In the genomic region with DNA sequence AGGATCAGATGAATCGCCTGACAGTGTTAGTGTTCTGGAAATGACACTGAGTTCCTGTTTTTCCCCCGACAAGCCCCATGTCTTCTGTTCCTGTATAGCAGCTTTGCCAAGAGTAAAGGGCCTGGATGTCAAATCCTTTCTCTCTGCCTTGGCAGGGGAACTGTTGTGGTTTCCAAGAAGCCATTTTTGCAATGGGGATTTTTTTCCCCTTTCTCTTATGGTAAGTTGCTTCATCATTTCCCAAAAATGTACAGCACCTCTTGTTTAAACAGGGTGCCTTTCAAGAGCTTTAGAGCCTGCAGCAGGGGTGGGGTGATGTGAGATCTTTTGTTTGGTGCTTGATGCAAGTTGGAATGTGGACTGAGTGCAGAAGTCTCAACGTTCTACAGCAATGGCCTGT, we compare ENCODE assay signal across 8 mouse cellular contexts.
DNase-seq lines count a peak whose midpoint lies in the region; ATAC-seq and TF ChIP-seq lines count a peak whose summit lies in the region.

No protein-coding gene starts in this region.

- peak overlapping the region; percentile 39; the same call in 1 of the 2 replicates for H3K27ac ChIP-seq in forebrain, embryonic 15.5 days (replicated peaks)
- no peak overlapping the region for H3K27ac ChIP-seq in forebrain, postnatal 0 days (ENCODE audit: low read depth, low read length)
- H3K27ac ChIP-seq in neural tube, embryonic 15.5 days (replicated peaks) = peak overlapping the region; percentile 45
- H3K27ac ChIP-seq in liver, postnatal 0 days (ENCODE audit: low read depth) = peak overlapping the region; percentile 83

- no peaks in the 10 kb centered on the region for H3K9me3 ChIP-seq in forebrain, embryonic 15.5 days
- no peaks in the 10 kb centered on the region for H3K9me3 ChIP-seq in forebrain, postnatal 0 days (ENCODE audit: low read length)
- H3K9me3 ChIP-seq in neural tube, embryonic 15.5 days (replicated peaks) = no peaks in the 10 kb centered on the region
- no peaks in the 10 kb centered on the region for H3K9me3 ChIP-seq in liver, postnatal 0 days (ENCODE audit: low read length)

- TF ChIP-seq EP300 in liver, postnatal 0 days (IDR thresholded peaks at IDR 0.05; ENCODE audit: low read depth) = peak; percentile 50

- H3K4me1 ChIP-seq in forebrain, embryonic 15.5 days = peaks cover 24% of the 10 kb centered on the region
- H3K4me1 ChIP-seq in forebrain, postnatal 0 days (ENCODE audit: insufficient read depth) = 0 out of 2 replicates have a peak, but pooled peaks cover 5% of the 10 kb centered on the region
- H3K4me1 ChIP-seq in neural tube, embryonic 15.5 days = peaks cover 16% of the 10 kb centered on the region
- peaks cover 28% of the 10 kb centered on the region for H3K4me1 ChIP-seq in liver, postnatal 0 days (ENCODE audit: insufficient read depth)

- no peak overlapping the region for H3K4me2 ChIP-seq in forebrain, embryonic 15.5 days (replicated peaks)
- H3K4me2 ChIP-seq in forebrain, postnatal 0 days (ENCODE audit: low read depth) = no peak overlapping the region
- H3K4me2 ChIP-seq in neural tube, embryonic 15.5 days = no peak overlapping the region
- H3K4me2 ChIP-seq in liver, postnatal 0 days (ENCODE audit: low read depth, low read length) = 0 out of 2 replicates have a peak overlapping the region, but pooled peaks have one; percentile 18

- no peak for DNase-seq in forebrain, postnatal 0 days
- no peak for DNase-seq in neural tube, embryonic 10.5 days (ENCODE audit: extremely low spot score, low spot score)
- no peak for DNase-seq in liver, postnatal 0 days
- no peak for DNase-seq in thymus, postnatal 25 days
- DNase-seq in spleen, adult 18-20 months = no peak
- no peak for DNase-seq in thymus, postnatal 36 days

- no peaks in the 10 kb centered on the region for H3K27me3 ChIP-seq in forebrain, embryonic 15.5 days
- H3K27me3 ChIP-seq in forebrain, postnatal 0 days (ENCODE audit: insufficient read depth, low read length) = no peaks in the 10 kb centered on the region
- H3K27me3 ChIP-seq in neural tube, embryonic 15.5 days (replicated peaks) = no peaks in the 10 kb centered on the region
- H3K27me3 ChIP-seq in liver, postnatal 0 days (ENCODE audit: insufficient read depth, low read length) = no peaks in the 10 kb centered on the region

- H3K4me3 ChIP-seq in forebrain, embryonic 15.5 days = no peak overlapping the region
- no peak overlapping the region for H3K4me3 ChIP-seq in forebrain, postnatal 0 days (ENCODE audit: low read depth, low read length)
- H3K4me3 ChIP-seq in neural tube, embryonic 15.5 days (replicated peaks) = no peak overlapping the region
- no peak overlapping the region for H3K4me3 ChIP-seq in liver, postnatal 0 days (ENCODE audit: low read depth, low read length)

- H3K36me3 ChIP-seq in forebrain, embryonic 15.5 days = no peaks in the 10 kb centered on the region
- H3K36me3 ChIP-seq in forebrain, postnatal 0 days (ENCODE audit: insufficient read depth) = no peaks in the 10 kb centered on the region
- H3K36me3 ChIP-seq in neural tube, embryonic 15.5 days = no peaks in the 10 kb centered on the region
- H3K36me3 ChIP-seq in liver, postnatal 0 days (replicated peaks; ENCODE audit: insufficient read depth, low read length) = 0 out of 2 replicates have a peak, but pooled peaks cover 2% of the 10 kb centered on the region

- no peak for ATAC-seq in forebrain, embryonic 15.5 days (replicated peaks)
- ATAC-seq in forebrain, postnatal 0 days = no peak
- no peak for ATAC-seq in neural tube, embryonic 15.5 days (ENCODE audit: low FRiP score)
- ATAC-seq in liver, postnatal 0 days = 0 out of 2 replicates have a peak, but pooled peaks have one; percentile 26

- no peak for TF ChIP-seq CTCF in forebrain, postnatal 0 days (IDR thresholded peaks at IDR 0.05; ENCODE audit: low read depth)
- no peak for TF ChIP-seq CTCF in liver, postnatal 0 days (IDR thresholded peaks at IDR 0.05; ENCODE audit: low read depth)

- no peak overlapping the region for H3K9ac ChIP-seq in forebrain, embryonic 15.5 days (replicated peaks)
- no peak overlapping the region for H3K9ac ChIP-seq in forebrain, postnatal 0 days
- no peak overlapping the region for H3K9ac ChIP-seq in neural tube, embryonic 15.5 days (replicated peaks)
- H3K9ac ChIP-seq in liver, postnatal 0 days (replicated peaks) = no peak overlapping the region

- WGBS in forebrain, embryonic 15.5 days = 61% methylated on average over 3 of the region's 3 CpGs
- WGBS in forebrain, postnatal 0 days = 47% methylated on average over 3 of the region's 3 CpGs
- WGBS in neural tube, embryonic 15.5 days = 64% methylated on average over 3 of the region's 3 CpGs
- WGBS in liver, postnatal 0 days (ENCODE audit: insufficient replicate concordance) = 37% methylated on average over 3 of the region's 3 CpGs
